Mouse (Mus musculus): ENCODE data around the gene Fbxw11.

Fbxw11 gene

GRCm38 (mm10) chr11:32746475-32746874, 104.0 kb downstream of the Fbxw11 start:
- no peak for DNase-seq (ENCODE audit: extremely low spot score, low read depth, low spot score)

- DNase-seq (ENCODE audit: extremely low spot score, low read depth, low spot score), result no peak
Measured at GRCm38 (mm10) chr11:32748800-32749199, 106.3 kb downstream of the Fbxw11 start.

- DNase-seq (ENCODE audit: extremely low spot score, low read depth, low spot score), result no peak
Measured at GRCm38 (mm10) chr11:32751863-32752594, 109.5 kb downstream of the Fbxw11 start.

GRCm38 (mm10) chr11:32752595-32752885, 110.0 kb downstream of the Fbxw11 start:
- no peak for DNase-seq (ENCODE audit: extremely low spot score, low read depth, low spot score)

- DNase-seq (ENCODE audit: extremely low spot score, low read depth, low spot score), result no peak
Measured at GRCm38 (mm10) chr11:32753358-32753757, 110.8 kb downstream of the Fbxw11 start.

- DNase-seq (ENCODE audit: extremely low spot score, low read depth, low spot score), result no peak
Measured at GRCm38 (mm10) chr11:32762773-32763172, 120.2 kb downstream of the Fbxw11 start.

GRCm38 (mm10) chr11:32767496-32768230, 125.1 kb downstream of the Fbxw11 start:
- no peak for DNase-seq (ENCODE audit: extremely low spot score, low read depth, low spot score)

- no peak for DNase-seq (ENCODE audit: extremely low spot score, low read depth, low spot score)
Measured at GRCm38 (mm10) chr11:32768642-32769343, 126.3 kb downstream of the Fbxw11 start.

- no peak for DNase-seq (ENCODE audit: extremely low spot score, low read depth, low spot score)
Measured at GRCm38 (mm10) chr11:32780747-32781536, 138.4 kb downstream of the Fbxw11 start.

- DNase-seq (ENCODE audit: extremely low spot score, low read depth, low spot score), result no peak
Measured at GRCm38 (mm10) chr11:32781633-32782404, 139.3 kb downstream of the Fbxw11 start.

- no peak for DNase-seq (ENCODE audit: extremely low spot score, low read depth, low spot score)
Measured at GRCm38 (mm10) chr11:32782724-32783123, 140.2 kb downstream of the Fbxw11 start.

GRCm38 (mm10) chr11:32785591-32786147, 143.1 kb downstream of the Fbxw11 start:
- no peak for DNase-seq (ENCODE audit: extremely low spot score, low read depth, low spot score)

- DNase-seq (ENCODE audit: extremely low spot score, low read depth, low spot score), result no peak
Measured at GRCm38 (mm10) chr11:32786201-32786600, 143.7 kb downstream of the Fbxw11 start.

- DNase-seq (ENCODE audit: extremely low spot score, low read depth, low spot score), result no peak
Measured at GRCm38 (mm10) chr11:32794759-32795445, 152.4 kb downstream of the Fbxw11 start.
